Mouse (Mus musculus) midbrain, postnatal 0 days (tissue): ENCODE measurements at regions not wholly inside any gene's neighbourhood (a gene's known extent, or its start where the extent isn't known, plus 50 kb on each side); places are given as distances from the start of the nearest gene placed in this dataset.
"Not testable (repeated sequence)": the region's sequence is repeated elsewhere in the genome, so short reads cannot be mapped to it uniquely, and the experiment has no call there.

Source experiments
- ATAC-seq: fragments of 200-750 bp; cut with Nextera tagmentation; 2 replicates; pipeline ENCODE4 v1.8.0; 2017; ENCODE audit warnings: moderate number of reproducible peaks, mild to moderate bottlenecking, moderate TSS enrichment, moderate library complexity; ENCODE audit not compliant: low FRiP score
- DNase-seq: peaks from one replicate; pipeline ENCODE4 v3.0.0-alpha.2; 2015; ENCODE audit warnings: low spot score
- H3K27ac ChIP-seq: fragments of 300-500 bp; sonication (generic); 2 replicates; pipeline ENCODE4 v1.5.1; 2014; ENCODE audit warnings: low read depth, mild to moderate bottlenecking, low read length, mixed read lengths
- H3K27me3 ChIP-seq: fragments of 300-500 bp; sonication (generic); 2 replicates; pipeline ENCODE4 v1.6.1; 2014; ENCODE audit warnings: low read length, control low read depth, mixed read lengths; ENCODE audit not compliant: insufficient read depth
- H3K36me3 ChIP-seq: fragments of 300-500 bp; sonication (generic); 2 replicates; pipeline ENCODE4 v1.6.1; 2014; ENCODE audit warnings: low read length, control low read depth, mixed read lengths; ENCODE audit not compliant: insufficient read depth
- H3K4me1 ChIP-seq: fragments of 300-500 bp; sonication (generic); 2 replicates; pipeline ENCODE4 v1.6.1; 2014; ENCODE audit warnings: mild to moderate bottlenecking, control low read depth, antibody characterized with exemption, low read length, mixed read lengths; ENCODE audit not compliant: insufficient read depth
- H3K4me2 ChIP-seq: fragments of 300-500 bp; sonication (generic); 2 replicates; pipeline ENCODE4 v1.6.1; 2014; ENCODE audit warnings: low read depth, mild to moderate bottlenecking, low read length, mixed read lengths; ENCODE audit not compliant: poor library complexity, severe bottlenecking
- H3K4me3 ChIP-seq: fragments of 300-500 bp; sonication (generic); 2 replicates; pipeline ENCODE4 v1.5.1; 2014; ENCODE audit warnings: low read depth, mild to moderate bottlenecking, low read length, moderate library complexity
- H3K9ac ChIP-seq: fragments of 300-500 bp; sonication (generic); replicated peaks from 2 replicates; pipeline ENCODE4 v1.6.1; 2014; ENCODE audit warnings: mild to moderate bottlenecking, low read length, moderate library complexity, mixed read lengths; ENCODE audit not compliant: poor library complexity, severe bottlenecking
- H3K9me3 ChIP-seq: fragments of 300-500 bp; sonication (generic); 2 replicates; pipeline ENCODE4 v1.6.1; 2016; ENCODE audit warnings: low read length, control low read depth
- CTCF ChIP-seq: IDR thresholded peaks from 2 replicates; pipeline ENCODE4 v1.5.1; 2016; ENCODE audit warnings: antibody characterized with exemption, mild to moderate bottlenecking
- WGBS: fragments of 180-500 bp; shearing (Covaris S2); extraction: QIAGEN DNeasy Blood & Tissue Kit; methylation state at CpG from one replicate; pipeline ENCODE4 v1.1.7; 2014; 5-methylcytosine and 5-hydroxymethylcytosine counted together

- Histone ChIP-seq H3K4me1 (no peaks in the 10 kb centered on the region), H3K9me3 (no peaks in the 10 kb centered on the region), H3K4me3 (no peak overlapping the region), H3K4me2 (no peak overlapping the region), H3K27me3 (no peaks in the 10 kb centered on the region), H3K27ac (no peak overlapping the region), H3K36me3 (no peaks in the 10 kb centered on the region), H3K9ac (no peak overlapping the region)
- ATAC-seq (no peak), DNase-seq (no peak)
- no peak for TF ChIP-seq CTCF
- 85% methylated on average over 5 of the region's 5 CpGs for WGBS
Measured at GRCm38 (mm10) chr3:9066374-9066773, 543.5 kb downstream of the Zfp704 start.

- DNase-seq (no peak), ATAC-seq (no peak)
- H3K27ac ChIP-seq: no peak overlapping the region
- no peak overlapping the region for H3K4me3 ChIP-seq
- no peaks in the 10 kb centered on the region for H3K27me3 ChIP-seq
- no peaks in the 10 kb centered on the region for H3K36me3 ChIP-seq
- no peaks in the 10 kb centered on the region for H3K9me3 ChIP-seq
- H3K4me2 ChIP-seq: no peak overlapping the region
- TF ChIP-seq CTCF: no peak
- WGBS: 65% methylated on average over 5 of the region's 5 CpGs
- H3K4me1 ChIP-seq: no peaks in the 10 kb centered on the region
- no peak overlapping the region for H3K9ac ChIP-seq
Measured at GRCm38 (mm10) chr3:9065892-9066291, 544.0 kb downstream of the Zfp704 start.

GRCm38 (mm10) chr3:9064266-9065031, 545.4 kb downstream of the Zfp704 start:
- no peak overlapping the region for H3K4me2 ChIP-seq
- H3K9me3 ChIP-seq: no peaks in the 10 kb centered on the region
- no peak overlapping the region for H3K27ac ChIP-seq
- no peak overlapping the region for H3K4me3 ChIP-seq
- H3K36me3 ChIP-seq: no peaks in the 10 kb centered on the region
- WGBS: 45% methylated on average over 15 of the region's 15 CpGs
- H3K27me3 ChIP-seq: no peaks in the 10 kb centered on the region
- H3K9ac ChIP-seq: no peak overlapping the region
- ATAC-seq: 0 out of 2 replicates have a peak, but pooled peaks have one; percentile 21
- TF ChIP-seq CTCF: peak; percentile 69
- peak; percentile 60 for DNase-seq
- no peaks in the 10 kb centered on the region for H3K4me1 ChIP-seq

- TF ChIP-seq CTCF: no peak
- no peaks in the 10 kb centered on the region for H3K36me3 ChIP-seq
- no peak overlapping the region for H3K4me2 ChIP-seq
- H3K4me3 ChIP-seq: no peak overlapping the region
- H3K27me3 ChIP-seq: no peaks in the 10 kb centered on the region
- H3K9ac ChIP-seq: no peak overlapping the region
- no peak for ATAC-seq
- H3K27ac ChIP-seq: no peak overlapping the region
- DNase-seq: no peak
- no peaks in the 10 kb centered on the region for H3K4me1 ChIP-seq
- WGBS: 84% methylated on average over 5 of the region's 5 CpGs
- H3K9me3 ChIP-seq: no peaks in the 10 kb centered on the region
Measured at GRCm38 (mm10) chr3:9063662-9064061, 546.2 kb downstream of the Zfp704 start.

GRCm38 (mm10) chr3:9061396-9061795, 548.5 kb downstream of the Zfp704 start:
- ATAC-seq (no peak), DNase-seq (no peak)

GRCm38 (mm10) chr3:9057703-9058102, 552.2 kb downstream of the Zfp704 start:
- 48% methylated on average over 3 of the region's 3 CpGs for WGBS
- not testable (repeated sequence) for H3K4me3 ChIP-seq, H3K36me3 ChIP-seq, DNase-seq, H3K27ac ChIP-seq, ATAC-seq, H3K4me2 ChIP-seq, H3K27me3 ChIP-seq, H3K4me1 ChIP-seq, H3K9me3 ChIP-seq, H3K9ac ChIP-seq

More at GRCm38 (mm10) chr3:9061396-9061795, 548.5 kb downstream of the Zfp704 start:
- Histone ChIP-seq H3K36me3 (no peaks in the 10 kb centered on the region), H3K27me3 (no peaks in the 10 kb centered on the region), H3K4me1 (no peaks in the 10 kb centered on the region), H3K27ac (no peak overlapping the region), H3K4me3 (no peak overlapping the region), H3K9me3 (no peaks in the 10 kb centered on the region), H3K4me2 (no peak overlapping the region), H3K9ac (no peak overlapping the region)
- 94% methylated on average over 2 of the region's 2 CpGs for WGBS
- TF ChIP-seq CTCF: no peak
